In the genomic region with DNA sequence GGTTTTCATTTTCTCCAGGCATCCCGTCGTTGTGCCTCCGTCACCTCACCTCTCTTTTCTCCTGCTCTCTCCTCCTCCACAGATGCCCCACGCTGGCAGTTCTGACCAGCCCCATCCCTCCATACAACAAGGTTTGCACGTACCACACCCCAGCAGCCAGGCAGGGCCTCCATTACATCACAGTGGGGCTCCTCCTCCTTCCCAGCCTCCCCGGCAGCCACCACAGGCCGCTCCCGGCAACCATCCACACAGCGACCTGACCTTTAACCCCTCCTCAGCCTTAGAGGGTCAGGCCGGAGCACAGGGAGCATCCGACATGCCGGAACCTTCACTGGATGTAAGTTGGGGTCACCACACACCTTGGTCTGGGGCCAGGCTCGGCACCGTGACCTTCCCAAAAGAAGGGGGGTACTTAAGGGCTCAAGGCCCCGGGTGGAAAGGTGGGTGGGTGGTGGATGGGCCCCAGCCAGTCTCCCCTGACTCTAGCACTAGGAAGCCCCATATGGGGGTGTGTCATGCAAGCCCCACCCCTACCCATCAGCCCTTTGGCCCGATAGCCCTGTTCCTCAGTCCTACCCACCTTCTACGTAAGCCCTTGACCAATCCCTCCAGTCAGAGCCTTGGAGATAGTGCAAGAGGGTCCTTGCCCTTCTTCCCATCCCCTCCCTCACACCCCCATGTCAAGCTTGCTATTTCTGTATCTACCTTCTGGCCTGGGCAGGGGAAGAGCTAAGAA, we compare ENCODE assay signal across 11 mouse cellular contexts. TPM values are rescaled to one million over a fixed set of nuclear protein-coding genes. Genes with fewer than 3 reads are reported as not detected.
DNase-seq lines count a peak whose midpoint lies in the region; ATAC-seq and TF ChIP-seq lines count a peak whose summit lies in the region.
"Had no signal": no experiment of that assay in that cellular context is flagged by ENCODE, and none has a peak within 500 bp of the region (broad histone marks: within the 10 kb centered on the region; RNA-seq: fewer than 3 reads in every experiment).

No protein-coding gene starts in this region.

- H3K27me3 ChIP-seq in heart, embryonic 12.5 days (replicated peaks) = no peaks in the 10 kb centered on the region
- H3K27me3 ChIP-seq in testis, adult 2 months (ENCODE audit: control insufficient read depth, insufficient read depth, low read length) = no peaks in the 10 kb centered on the region
- H3K27me3 ChIP-seq in liver, embryonic 12.5 days (replicated peaks) = no peaks in the 10 kb centered on the region
- H3K27me3 ChIP-seq: forebrain, embryonic 12.5 days had no signal

- peak; percentile 31; the same call in 1 of the 2 replicates for ATAC-seq in heart, embryonic 12.5 days (ENCODE audit: insufficient number of reproducible peaks, low FRiP score)
- peak; percentile 42 for ATAC-seq in liver, embryonic 12.5 days
- ATAC-seq in megakaryocyte, adult 5-6 weeks (ENCODE audit: poor library complexity, severe bottlenecking) = no peak

- H3K4me1 ChIP-seq in heart, embryonic 12.5 days (replicated peaks) = peaks cover 27% of the 10 kb centered on the region
- peaks cover 9% of the 10 kb centered on the region for H3K4me1 ChIP-seq in testis, adult 2 months (ENCODE audit: control insufficient read depth, insufficient read depth, low read length)
- no peaks in the 10 kb centered on the region; the same call in 1 of the 2 replicates for H3K4me1 ChIP-seq in liver, embryonic 12.5 days
- H3K4me1 ChIP-seq: forebrain, embryonic 12.5 days had no signal

- no peaks in the 10 kb centered on the region for H3K9me3 ChIP-seq in heart, embryonic 12.5 days (replicated peaks)
- H3K9me3 ChIP-seq in liver, embryonic 12.5 days (replicated peaks) = no peaks in the 10 kb centered on the region
- H3K9me3 ChIP-seq: forebrain, embryonic 12.5 days had no signal

- 82% methylated on average over 17 of the region's 17 CpGs for WGBS in heart, embryonic 12.5 days
- WGBS in liver, embryonic 12.5 days (ENCODE audit: insufficient replicate concordance) = 78% methylated on average over 17 of the region's 17 CpGs

- H3K36me3 ChIP-seq in heart, embryonic 12.5 days = peaks cover 96% of the 10 kb centered on the region
- no peaks in the 10 kb centered on the region for H3K36me3 ChIP-seq in testis, adult 2 months (ENCODE audit: control insufficient read depth, insufficient read depth, low read length)
- peaks cover 96% of the 10 kb centered on the region for H3K36me3 ChIP-seq in liver, embryonic 12.5 days

- no peak overlapping the region for H3K4me3 ChIP-seq in heart, embryonic 12.5 days
- H3K4me3 ChIP-seq in testis, adult 2 months (ENCODE audit: control insufficient read depth, low read depth, low read length) = peak overlapping the region; percentile 84
- no peak overlapping the region for H3K4me3 ChIP-seq in liver, embryonic 12.5 days
- H3K4me3 ChIP-seq: forebrain, embryonic 12.5 days had no signal

- H3K27ac ChIP-seq in heart, embryonic 12.5 days (ENCODE audit: poor library complexity, severe bottlenecking) = no peak overlapping the region
- H3K27ac ChIP-seq in testis, adult 2 months (ENCODE audit: control insufficient read depth, insufficient read depth, low read depth, low read length) = no peak overlapping the region
- H3K27ac ChIP-seq in liver, embryonic 12.5 days = no peak overlapping the region
- H3K27ac ChIP-seq: forebrain, embryonic 12.5 days had no signal

- H3K9ac ChIP-seq in heart, embryonic 12.5 days = no peak overlapping the region
- no peak overlapping the region for H3K9ac ChIP-seq in liver, embryonic 12.5 days
- H3K9ac ChIP-seq: forebrain, embryonic 12.5 days had no signal

- no peak overlapping the region for H3K4me2 ChIP-seq in heart, embryonic 12.5 days
- no peak overlapping the region for H3K4me2 ChIP-seq in liver, embryonic 12.5 days
- H3K4me2 ChIP-seq: forebrain, embryonic 12.5 days had no signal

- no peak; the same call in 1 of the 2 replicates for TF ChIP-seq CTCF in testis, adult 2 months (IDR thresholded peaks at IDR 0.05; ENCODE audit: control insufficient read depth, insufficient read depth, insufficient replicate concordance, low read depth, low read length)

- no peak for DNase-seq in heart, postnatal 4 days
- DNase-seq in testis, postnatal 10 days (ENCODE audit: low spot score) = no peak
- DNase-seq in yolk sac, embryonic 10.5 days (ENCODE audit: low spot score) = peak; percentile 56
- DNase-seq in gastrocnemius, postnatal 25 days = no peak
- DNase-seq: gastrocnemius, postnatal 36 days; kidney, postnatal 36 days had no signal

- TF ChIP-seq POLR2A in testis, adult 2 months (IDR thresholded peaks at IDR 0.05; ENCODE audit: control insufficient read depth, low read depth, low read length) = peak; percentile 12; the same call in 1 of the 2 replicates

RNA-seq across cellular contexts. Expression of a gene that starts 32.6 kb away (rescaled TPM):
- polyA plus RNA-seq in heart, embryonic 12.5 days (2016; fragmentation: Nextera tagmentation; extraction: Ambion mirVana) = 101 and 104 TPM in 2 replicates
- total RNA-seq in heart, postnatal 4 days (2021) = 100 to 1,000 TPM; 188 to 208 TPM
- polyA plus RNA-seq in testis, adult 2 months (2012; rRNA removed) = 11.6 and 12.5 TPM in 2 replicates
- polyA plus RNA-seq in liver, embryonic 12.5 days (2016; fragmentation: Nextera tagmentation; extraction: Ambion mirVana) = 46.8 and 48.4 TPM in 2 replicates
- total RNA-seq in gastrocnemius, postnatal 25 days (2021) = 10 to 100 TPM; 39.9 to 51.1 TPM
- total RNA-seq in megakaryocyte, adult 5-6 weeks (2015) = 27.5 and 30.6 TPM in 2 replicates
- 6.1 and 9.3 TPM in 2 replicates for total RNA-seq in megakaryocyte, adult 5-6 weeks (2017)
